Mouse (Mus musculus) cerebellum, adult 8-10 months (tissue): ENCODE measurements around the gene Gnptg.

Experiments
- DNase-seq: peaks from one replicate; pipeline ENCODE4 v3.0.0; 2022

The Gnptg gene

GRCm38 (mm10) chr17:25187784-25188149, 52.2 kb downstream of the Gnptg start:
- no peak for DNase-seq

- DNase-seq = no peak
Measured at GRCm38 (mm10) chr17:25184961-25185360, 55.0 kb downstream of the Gnptg start.

- peak; percentile 97 for DNase-seq
Measured at GRCm38 (mm10) chr17:25184129-25184691, 55.7 kb downstream of the Gnptg start, which contains the start of gene BC003965. TSS of gene BC003965 (plus strand) at chr17:25184554.
